Mouse (Mus musculus) urinary bladder, postnatal 25 days (tissue): ENCODE results near the gene Agpat4.
A peak's percentile ranks its signal among the peaks of the same experiment; 100 is the strongest.
"Not testable (repeated sequence)": the region's sequence is repeated elsewhere in the genome, so short reads cannot be mapped to it uniquely, and the experiment has no call there.

ENCODE experiments used
- DNase-seq: peaks from one replicate; pipeline ENCODE4 v3.0.0; 2022; ENCODE audit warnings: low spot score

Agpat4 gene

DNA sequence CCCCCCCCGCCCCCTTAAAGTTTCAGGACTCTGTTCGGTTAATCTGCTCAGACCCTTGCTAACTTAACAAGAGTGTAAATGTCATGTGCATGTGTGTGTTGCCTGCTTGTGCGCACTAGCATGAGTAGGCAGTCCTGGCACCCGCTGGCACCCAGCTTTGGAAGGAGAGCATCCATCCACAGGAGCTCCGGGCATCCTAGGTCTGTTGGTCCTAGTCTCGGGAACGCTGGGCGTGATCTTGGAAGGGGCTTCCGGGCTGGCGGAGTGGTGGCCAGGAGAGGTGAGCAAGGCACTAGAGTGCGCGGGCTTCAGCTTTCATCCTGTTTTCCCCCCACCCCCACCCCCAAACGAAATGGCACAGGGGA lies at the start of gene Agpat4:
Gene Agpat4 (plus strand): TSS at position 144 of the 365 bp plus-strand sequence.
- DNase-seq = peak; percentile 19

DNA sequence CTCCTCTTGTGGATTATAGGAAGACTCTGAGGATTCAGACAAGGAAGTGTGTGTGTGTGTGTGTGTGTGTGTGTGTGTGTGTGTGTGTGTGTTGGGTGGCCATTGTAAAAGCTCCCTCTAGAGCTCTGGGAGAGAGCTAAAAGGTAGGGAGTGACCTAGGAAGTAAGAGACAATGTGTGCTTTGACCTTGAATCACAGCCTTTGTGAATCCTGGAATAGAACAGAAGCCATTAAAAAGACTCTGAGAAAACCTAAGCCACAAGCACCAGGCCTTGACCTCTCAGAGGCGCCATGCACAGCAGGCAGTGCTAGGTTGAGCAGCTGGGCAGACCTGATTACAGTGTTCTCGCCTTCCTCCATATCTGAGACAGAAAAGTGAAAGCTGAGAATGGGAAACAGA lies 41.7 kb upstream of the Agpat4 start:
- DNase-seq = no peak

DNA sequence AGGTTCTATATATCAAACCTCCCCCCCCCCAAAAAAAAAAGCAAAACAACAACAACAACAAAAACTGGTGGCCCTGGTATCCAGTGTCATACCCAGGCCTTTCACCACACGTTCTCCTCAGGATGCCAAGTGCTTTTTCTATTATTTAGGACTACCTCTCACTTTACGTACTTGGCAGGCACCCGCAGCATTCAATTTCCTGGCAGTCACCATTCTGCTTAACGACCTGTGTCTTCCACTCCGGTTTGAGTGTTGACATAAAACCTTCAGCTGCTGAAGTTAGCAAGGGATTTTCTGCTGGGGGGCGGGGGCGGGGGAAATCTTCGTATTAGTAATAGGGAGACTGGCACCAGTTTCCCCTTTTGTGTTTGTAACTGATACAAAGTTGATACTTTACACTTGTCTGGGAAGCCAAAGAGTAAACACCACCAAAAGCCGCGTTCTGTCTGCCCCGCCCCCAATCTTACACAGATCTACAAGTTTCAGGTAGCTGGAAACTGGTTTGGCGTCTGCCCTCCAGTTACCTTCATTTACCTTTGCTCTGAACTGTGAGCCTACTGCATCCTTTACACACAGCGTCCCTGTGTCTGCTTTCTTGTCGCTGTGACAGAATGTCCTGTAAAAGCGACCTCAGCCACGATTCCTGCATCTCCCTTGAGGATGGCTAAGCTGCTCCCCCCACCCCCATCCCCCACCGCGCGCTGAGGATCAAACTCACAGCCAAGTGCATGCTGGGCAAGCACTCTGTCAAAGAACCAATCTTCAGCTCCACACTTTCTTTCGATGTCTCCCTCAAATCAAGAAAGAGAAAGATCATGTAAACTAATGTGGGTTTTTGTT lies 37.6 kb upstream of the Agpat4 start:
- DNase-seq = peak; percentile 41

DNA sequence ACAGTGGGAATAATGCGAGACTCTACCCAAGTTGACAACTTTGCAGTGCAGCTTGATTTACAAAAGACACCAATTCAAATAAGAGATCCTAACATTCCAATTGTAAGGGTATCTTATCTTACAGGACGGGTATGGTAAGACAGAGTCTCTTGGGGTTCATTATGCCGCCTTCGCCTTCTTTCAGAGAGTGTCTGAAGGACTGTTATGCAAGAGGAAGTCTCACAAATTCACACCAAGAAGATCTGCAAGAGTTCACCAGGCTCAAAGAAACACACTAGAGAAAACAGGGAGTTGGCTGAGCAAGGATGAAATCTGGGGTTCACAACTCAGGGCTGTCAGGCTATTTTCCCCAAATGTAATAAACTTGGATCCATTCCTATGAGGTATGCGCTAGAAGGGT lies 36.3 kb upstream of the Agpat4 start:
- DNase-seq = no peak

DNA sequence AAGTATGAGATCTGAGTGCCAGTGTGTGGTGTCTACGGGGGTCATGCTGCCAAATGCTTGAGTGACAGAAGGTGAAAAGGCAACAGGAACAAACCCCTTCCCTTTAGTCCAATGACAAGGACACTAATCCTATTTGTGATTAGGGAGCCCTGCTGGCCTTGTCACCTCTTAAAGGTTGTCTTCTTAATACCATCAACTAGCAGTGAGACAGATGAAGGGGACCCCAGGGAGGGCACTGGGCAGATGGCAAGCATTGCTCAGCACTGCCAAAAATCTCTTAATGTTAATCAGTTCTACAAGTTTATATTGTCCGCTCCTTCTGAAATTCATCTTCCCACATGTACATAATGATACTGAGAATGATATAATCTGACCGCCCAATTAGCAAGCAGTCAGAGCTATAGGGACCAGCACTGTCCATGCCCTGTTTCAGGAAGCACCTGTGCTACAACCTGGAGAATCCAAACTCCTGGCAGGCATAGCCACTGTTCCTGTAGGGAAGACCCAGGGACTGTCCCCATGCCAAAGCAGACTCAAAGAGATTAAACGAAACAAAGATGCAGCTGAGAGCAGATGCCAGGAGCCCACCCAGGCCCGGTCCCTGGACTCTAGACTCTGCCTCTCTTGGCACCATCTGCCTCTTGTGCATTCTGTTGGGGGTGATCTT lies 28.1 kb upstream of the Agpat4 start:
- no peak for DNase-seq

DNA sequence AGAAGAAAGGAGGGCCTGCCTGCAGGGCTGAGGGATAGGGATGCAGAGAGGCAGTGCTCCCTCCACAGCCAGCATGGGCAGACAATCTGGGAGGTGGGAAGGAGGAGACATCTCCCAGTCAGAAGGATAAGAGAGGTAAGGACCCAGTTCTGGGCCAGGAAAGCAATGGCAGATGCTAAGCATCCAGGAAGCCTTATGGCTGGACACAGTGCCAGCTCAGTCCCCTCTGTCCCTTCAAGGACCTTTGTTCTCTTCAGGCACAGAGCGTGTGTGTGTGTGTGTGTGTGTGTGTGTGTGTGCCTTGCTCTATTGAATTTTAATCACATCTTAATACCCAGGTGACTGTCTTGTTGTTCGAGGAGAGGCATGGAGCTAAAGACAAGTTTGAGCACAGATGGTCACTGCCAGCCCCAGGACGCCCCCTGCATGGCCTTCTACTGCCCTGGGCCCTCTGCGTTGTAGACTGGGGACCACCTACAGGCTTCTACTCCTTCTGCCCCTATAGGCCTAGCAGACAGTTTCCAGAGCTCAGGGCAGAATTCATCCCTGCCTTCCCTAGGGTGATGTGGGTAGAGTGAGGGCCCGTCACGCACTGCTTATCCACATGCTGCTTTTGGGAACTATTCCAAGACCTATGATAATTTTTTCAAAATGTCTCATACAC lies 25.5 kb upstream of the Agpat4 start:
- DNase-seq = no peak

DNA sequence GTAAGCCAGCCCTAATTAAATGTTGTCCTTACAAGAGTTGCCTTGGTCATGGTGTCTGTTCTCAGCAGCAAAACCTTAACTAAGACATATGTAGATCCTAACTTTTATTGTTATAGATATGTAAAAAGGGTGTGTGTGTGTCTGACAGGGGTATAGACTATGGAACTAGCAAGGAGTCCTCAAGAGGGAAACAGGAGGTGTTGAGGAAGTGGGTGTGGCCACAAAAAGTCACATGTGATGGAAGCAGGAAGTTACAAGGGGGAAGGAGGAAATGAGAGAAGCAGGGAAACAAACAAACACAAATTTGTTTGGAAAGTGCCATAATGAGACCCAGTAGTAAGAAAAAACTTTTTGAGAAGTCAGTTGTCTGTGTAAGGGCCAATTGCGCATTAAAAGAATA lies 24.5 kb upstream of the Agpat4 start:
- DNase-seq = no peak

DNA sequence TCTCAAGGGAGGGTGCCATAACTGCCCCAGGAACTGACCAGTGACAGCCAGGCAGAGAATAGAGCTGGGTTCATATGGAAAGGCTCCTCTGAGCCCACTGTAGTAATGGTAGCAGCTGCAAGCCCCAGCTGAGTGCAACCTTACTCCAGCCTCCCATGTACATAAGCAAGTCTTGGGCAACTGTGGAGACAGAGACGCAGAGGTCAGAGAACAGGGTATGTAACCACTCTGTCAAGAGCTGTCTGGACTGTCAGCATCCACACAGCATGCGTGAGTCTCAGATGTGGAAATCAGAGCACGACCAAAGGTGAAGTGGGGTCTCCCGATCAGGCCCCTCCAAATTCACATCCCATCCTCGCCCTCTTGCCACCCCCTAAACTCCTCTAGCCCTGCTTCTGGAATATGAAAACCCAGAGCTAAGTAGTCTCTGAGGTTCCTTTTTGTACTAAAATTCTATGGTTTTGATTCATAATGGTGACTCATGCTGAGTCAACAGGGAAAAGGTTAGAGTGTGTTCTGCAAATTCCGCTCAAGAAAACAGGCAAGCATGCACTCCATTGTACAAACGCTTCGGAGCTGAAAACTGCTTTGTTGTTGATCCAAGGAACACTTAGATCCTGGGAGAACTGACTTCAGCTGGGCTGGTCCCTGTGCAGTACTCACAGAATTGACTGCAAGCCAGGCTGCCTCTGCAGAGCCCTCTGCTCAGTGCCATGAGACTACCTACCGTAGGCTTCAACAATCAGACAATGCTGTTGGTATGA lies 23.5 kb upstream of the Agpat4 start:
- DNase-seq = no peak

DNA sequence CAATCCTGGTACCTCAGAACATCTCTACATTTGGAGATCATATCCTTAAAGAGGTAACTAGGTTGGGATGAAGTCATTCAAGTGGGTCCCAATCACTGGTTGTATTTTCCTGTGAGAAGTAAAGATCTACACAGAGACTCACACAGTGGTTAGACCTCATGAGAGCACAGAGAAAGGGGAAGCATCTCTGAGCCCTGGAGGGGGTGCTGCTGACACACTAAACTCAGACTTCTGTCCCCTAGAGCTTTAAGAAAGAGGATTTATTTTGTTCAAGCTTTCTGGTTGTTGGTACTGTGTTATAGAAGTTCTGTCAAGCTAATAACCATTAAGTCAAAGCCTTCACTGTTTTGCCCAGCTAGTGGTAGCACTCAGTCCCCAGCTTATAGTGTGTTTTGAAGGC lies 19.1 kb upstream of the Agpat4 start:
- no peak for DNase-seq

DNA sequence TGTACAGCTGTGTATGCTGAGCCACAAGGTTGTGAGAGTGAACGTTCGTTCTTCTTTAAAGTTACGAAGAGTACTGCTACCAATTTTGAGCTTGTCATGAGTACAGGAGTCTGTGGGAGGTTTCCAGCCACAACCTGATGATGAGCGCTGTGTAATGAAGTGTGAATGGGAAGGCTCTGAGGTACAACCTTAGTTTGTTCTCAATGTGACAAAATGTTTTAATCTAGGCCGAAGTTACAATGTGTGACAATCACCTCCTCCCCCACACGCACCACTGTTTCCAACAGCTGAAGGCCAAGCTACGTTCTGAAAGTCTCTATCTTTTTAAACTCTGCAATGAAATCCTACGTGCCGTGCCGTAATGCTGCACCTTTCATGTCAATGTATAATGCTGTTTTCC lies 16.2 kb upstream of the Agpat4 start:
- no peak for DNase-seq

DNA sequence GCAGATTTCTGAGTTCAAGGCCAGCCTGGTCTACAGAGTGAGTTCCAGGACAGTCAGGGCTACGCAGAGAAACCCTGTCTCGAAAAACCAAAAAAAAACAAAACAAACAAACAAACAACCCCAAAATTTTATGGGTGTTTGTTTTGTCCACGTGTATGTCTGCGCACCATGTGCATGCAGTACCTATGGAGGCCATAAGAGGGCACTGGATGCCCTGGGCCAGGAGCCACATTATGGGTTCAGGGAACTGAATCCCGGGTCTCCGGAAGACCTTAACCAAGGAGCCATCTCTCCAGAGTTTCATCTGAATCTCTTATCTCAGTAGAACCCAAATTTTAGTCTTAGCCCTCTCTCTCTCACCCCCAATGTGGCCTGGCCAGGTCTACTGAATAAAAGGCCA lies 14.7 kb upstream of the Agpat4 start:
- no peak for DNase-seq

DNA sequence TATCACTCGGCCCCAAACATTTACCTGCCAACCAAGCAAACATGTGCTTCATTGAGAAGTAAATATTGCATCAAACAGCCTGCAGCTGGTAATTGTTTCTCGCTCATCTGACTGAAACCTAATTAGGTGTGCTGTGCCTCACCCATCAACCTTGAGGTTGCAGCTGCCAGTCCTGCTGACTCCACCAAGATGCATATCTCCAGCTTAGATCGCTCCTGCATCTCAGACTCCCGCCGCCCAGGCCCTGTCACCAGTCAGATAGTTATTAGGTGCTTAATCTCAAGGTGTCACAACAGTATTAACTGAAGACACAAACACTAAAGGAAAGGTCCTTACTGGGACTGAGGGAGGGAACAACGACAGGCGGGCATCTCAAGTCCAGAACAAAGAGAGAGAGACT lies 14.3 kb upstream of the Agpat4 start:
- DNase-seq = no peak

DNA sequence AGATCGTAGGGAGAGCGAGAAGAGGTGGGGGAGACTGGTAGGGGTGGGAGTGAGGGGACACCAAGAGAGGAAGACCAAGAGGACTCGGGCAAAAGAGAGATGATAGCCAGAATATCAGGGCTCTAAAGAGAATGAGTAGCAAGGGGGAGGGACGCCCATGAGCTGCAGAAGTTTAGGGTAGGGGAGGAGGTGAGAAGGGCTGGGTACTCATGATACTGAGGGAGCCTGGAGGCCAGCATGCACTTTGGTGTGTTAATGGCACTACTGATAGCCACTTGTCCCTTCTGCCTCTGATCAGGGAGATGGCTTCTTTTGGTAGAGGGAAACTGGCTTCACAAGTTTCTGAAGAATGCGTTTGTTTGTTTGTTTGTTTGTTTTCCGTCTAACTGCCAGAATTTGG lies 13.8 kb upstream of the Agpat4 start:
- no peak for DNase-seq

DNA sequence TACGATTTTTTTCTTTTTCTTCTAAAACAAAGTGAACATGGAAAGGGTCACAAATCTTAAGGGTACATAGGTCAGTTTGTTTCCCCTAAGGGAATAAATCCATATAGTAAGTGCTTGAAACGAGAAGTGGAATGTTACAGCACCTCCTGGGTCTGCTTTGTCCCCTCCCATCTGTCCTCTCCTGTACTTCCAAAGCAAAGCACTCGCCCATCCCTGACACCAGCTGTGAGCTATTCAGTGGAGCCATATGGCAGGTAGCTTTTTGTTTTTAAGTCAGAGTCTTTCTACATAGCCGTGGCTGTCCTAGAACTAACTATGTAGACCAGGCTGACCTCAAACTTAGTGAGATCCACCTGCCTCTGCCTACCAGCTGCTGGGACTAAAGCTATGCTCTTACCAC lies 12.2 kb upstream of the Agpat4 start:
- no peak for DNase-seq

DNA sequence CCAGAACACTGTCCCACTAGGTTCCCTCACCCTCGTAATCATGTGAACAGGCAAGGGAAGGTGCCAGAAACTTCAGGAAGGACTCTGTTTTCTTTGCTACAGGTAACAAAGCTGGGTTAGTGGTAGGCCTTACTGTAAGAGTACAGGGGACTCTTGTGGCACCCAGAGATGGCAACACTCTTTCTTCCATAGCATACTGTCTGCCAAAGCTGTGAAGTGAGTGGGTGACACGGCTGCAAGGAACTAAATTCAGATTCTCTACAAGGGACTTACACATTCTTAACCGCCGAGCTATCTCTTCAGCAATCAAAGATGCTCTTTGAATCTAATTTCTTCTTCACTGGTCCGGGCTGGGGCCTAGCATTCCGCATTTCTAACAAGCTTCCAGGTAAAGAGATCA lies 4.9 kb upstream of the Agpat4 start:
- DNase-seq = no peak

DNA sequence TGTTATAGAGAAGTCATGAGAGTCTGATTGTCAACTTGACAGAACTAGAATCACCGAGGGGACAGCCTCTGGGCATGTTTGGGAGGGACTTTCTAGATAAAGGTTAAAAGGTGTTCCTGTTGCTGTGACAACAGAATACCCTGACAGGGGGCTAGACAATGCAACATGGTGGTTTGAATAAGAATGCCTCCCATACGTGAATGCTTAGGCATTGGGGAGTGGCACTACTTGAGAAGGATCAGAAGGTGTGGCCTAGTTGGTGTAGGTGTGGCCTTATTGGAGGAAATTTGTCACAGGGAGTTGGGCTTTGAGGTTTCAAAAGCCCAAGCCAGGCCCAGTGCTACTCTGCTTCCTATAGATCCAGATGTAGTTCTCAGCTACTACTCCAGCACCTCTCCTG lies 3.4 kb upstream of the Agpat4 start:
- no peak for DNase-seq

DNA sequence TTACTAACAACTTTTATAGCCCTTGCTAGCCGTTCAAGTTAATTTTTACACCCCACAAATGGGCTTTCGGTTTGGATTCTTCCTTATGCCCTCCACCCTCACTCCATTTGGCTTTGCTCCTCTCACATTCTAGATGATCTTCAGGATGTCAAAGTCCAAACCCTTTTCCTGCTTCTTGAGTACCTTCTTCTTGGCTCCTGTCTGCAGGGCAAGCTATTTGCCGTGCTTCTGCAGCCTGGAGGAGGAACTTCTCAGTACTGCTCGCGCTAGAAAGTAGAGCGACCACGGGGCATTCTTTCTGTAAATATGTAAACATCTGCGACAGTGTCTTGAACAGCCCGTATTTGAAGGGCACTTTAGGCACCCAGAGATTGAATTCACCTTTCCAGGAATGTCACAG lies 373 bp upstream of the Agpat4 start:
- no peak for DNase-seq

DNA sequence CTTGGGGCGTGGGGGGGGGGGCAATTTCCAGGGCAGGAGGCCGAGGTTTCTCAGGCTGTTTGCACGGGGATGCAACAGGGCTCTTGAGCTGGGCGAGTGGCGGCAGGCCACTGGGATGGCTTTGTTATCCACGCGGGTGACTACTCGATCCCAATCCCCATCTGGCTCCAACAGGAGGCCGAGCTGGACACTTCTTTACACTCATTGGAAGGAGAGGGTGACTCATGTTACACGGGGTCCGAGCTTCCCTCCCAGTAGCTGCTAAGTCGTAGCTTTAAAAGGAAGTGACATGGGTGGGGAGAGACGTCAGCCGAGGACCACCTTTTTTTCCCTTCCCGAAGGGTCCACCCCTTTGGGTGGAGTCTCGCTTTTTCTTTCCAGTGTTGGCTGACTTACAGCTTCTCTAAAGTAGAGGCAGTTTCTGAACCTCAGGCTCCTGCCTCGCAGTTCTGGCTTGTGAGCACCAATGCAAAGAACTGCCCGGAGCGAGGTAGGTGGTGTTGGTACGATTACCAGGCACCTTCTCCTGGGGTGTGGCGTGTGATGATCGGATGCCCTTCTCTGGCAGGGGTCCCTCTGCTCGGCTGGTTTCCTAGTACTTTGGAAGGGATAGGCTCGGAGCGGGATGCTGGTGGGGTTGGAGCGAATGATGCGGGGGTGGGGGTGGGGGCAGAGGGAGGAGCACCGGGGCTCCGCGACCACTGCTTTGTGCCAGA lies 580 bp downstream of the Agpat4 start:
- DNase-seq = peak; percentile 41

DNA sequence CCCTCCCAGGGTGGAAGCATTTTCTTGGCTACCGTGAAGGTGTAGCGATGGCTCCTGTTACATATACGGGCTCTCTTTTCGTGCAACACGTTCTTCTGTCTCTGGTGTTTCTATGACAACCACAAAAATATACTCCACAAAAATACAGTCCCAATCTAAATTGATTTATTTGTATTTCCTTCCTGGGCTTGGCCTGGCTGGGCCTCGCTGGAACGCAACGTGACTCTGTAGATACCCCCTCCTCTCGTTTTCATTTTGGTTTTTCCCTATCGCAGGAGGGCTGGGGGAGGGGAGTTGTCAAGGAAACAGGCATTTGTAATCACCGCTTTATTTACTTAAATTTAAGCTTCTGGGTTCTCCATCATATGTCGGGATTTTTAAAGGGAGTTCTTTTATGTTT lies 1.2 kb downstream of the Agpat4 start:
- DNase-seq = peak; percentile 19

DNA sequence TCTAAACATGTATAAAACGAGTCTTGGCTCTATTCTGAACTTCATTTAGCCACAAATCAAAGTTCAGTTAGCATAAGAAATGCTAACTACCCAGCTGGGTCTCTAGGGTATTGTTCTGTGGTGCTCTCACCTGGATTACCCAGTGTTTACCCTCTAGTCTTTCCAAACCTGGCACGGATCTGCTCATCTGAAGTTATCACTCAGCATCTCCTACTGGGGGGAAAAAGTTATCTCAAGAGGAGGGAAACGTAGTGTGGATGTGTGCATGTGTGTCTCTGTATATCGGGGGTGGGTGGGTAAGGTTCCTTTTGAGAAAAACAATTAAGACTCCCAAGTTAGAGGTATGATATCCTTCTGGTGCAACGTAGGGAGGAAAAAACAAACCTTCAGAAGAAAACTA lies 1.8 kb downstream of the Agpat4 start:
- DNase-seq = no peak

DNA sequence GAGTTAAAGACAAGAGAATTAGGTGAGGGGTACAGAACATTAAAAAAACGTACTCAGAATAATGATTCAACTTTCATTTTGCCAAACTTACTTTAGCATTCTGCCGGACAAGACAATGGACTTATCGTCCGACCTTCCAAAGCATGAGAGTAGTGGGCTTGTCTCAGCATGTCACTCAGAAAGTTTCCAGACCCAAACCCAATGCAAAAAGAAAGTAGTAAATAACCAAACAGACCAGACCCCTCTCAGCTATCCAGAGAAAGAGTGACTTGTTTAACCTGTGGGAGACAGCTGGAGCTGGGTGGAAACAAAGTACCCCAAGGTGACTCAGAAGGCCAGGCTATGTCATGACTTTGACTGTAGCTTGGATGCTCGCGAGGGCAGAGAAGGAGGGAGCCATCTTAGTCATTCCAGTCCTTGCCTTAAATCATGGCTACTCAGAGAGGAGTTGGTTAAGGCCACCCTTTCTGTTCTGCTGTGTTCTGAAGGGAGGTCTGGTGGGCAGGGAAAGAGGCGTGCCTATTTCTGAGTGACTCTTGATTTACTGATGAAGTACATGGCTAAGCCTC lies 2.8 kb downstream of the Agpat4 start:
- no peak for DNase-seq

DNA sequence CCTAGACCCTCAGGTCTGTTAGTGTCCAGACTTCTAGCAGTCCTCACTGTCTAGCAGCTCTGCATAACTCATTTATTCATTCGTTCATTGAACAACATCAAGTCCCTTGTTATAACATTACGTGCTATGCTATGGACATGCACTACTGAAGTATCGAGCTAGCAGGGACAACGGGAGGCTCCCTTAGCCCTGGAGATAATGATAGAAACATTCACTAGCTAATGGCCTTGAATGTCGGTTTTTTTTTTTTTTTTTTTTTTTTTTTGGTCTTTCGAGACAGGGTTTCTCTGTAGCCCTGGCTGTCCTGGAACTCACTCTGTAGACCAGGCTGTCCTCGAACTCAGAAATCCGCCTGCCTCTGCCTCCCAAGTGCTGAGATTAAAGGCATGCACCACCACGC lies 3.8 kb downstream of the Agpat4 start:
- not testable (repeated sequence) for DNase-seq
